Mouse (Mus musculus): Measurements from ENCODE around the gene Msn.
"Not testable (repeated sequence)": the region's sequence is repeated elsewhere in the genome, so short reads cannot be mapped to it uniquely, and the experiment has no call there.

The Msn gene

DNA sequence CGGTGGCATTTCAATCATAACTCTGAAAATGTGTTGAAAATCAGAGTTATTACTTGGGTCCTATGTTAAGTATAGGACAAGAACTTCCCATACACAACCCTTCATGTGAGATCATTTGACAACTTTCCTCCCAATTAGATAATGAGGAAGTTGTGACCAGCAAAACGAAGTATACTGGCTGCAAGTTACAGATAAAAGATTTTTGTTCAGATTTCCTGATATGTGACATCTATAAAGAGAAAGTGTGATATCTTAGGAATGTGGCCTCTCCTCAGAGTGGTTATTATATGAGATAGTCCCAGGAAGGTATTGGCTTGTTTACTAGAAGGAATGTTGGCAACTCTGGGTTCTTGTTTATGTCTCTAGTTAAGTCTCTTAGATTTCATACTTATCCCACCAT is 52.4 kb downstream of the Msn start:
- no peak for DNase-seq

DNA sequence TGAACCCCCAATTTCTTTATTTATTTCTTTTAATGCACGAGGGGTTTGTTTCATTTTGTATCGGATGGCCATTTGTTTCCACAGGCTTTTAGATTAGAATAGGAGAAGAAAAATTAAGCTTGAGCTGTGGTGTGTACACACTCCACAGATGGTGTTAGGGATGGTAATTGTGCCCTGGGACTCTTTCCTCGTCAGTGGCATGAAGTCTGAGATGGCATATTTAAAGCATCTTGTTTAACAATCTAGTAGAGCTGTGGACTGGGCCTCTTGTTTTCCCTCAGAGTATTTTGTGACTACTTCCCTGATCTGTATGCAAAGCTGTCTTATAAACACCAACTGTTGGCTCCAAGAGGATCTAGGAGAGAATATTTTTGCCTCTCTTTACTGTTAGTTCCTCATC is 57.5 kb downstream of the Msn start:
- DNase-seq, result no peak

DNA sequence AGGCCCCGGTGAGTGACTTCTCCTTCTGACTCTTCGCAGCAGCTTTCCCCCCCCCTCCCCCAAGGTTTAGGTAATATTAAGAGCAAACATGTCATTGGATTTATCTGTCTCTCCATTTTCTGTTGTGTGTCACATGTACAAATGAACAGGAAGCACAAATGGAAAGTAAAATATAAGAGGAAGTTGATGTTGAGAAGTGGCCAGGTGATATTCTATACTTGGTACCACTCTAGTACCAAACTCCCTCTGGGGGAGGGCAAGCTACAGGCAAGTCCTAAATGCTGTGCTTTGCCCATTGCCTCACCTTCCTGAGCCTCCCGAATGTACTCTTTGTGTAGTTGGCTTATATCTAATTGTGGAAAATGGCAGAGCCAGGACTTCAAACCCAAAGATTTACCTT is 62.1 kb downstream of the Msn start:
- DNase-seq, result no peak

DNA sequence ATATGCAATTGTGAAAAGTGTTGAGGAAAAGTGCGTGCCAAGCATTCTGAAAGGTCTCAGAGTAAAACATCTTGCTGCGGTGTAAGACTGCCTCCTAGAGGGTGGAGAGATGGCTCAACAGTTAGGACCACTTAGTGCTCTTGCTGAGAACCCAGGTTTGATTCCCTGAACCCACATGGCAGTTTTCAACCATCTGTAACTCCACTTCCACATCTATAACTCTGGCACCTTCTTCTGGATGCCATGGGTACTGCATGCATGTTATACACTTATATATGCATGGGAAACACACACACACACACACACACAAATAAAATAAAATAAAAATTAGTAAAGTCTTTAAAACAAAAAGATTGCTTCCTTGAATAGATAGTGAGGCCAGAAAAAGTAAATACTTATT is 66.7 kb downstream of the Msn start:
- DNase-seq, result no peak

DNA sequence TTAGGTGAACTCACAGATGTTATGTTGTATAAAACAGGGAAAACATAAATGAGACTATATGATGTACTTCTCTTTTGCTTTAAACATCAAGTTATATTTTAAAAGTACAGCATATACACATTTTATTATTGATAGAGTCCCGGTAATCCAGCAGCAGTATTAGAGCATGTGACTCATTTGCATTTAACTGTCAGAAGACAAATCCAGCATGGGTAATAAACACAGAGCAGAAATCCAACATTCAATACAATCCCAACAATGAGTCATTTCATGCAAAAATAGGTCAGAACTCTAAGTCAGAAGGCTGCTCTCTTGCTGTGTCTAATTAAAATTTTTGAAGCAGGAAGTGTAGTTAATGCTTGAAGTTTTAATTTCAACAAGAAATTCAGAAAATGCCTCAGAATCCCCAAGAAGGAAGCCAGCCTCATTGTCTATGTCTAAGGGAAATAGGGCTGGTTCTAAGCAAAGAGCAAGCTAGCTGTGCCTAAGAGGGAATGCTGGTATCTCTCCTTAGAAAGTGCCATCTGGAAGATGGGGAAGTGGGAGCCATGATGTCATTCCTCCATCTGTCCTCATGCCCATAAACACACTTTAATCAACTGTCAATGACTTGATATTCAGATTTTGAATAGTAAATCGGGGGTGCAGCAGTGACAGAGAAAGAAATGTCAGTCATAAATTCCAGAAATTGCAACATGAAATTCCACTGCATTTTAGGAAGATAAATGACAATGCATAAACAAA is 76.0 kb downstream of the Msn start:
- no peak for DNase-seq

DNA sequence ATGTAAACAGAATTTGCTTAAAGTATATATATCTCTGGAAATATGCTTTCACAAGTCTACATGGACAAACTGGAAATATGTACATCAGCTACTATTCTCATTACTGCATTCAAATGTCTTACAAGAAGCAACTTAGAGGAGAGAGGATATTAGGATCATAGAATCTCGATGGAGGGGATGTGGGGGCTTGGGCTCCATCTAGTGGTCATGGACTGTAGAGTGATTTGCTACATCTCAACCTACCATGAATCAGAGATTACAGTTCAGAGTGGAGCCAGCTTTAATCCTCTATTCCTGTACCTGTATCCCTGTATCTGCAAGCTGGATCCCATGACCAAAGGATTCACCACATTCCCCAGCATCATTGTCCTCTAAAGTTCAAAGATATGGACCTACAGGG is 82.6 kb downstream of the Msn start:
- no peak for DNase-seq

DNA sequence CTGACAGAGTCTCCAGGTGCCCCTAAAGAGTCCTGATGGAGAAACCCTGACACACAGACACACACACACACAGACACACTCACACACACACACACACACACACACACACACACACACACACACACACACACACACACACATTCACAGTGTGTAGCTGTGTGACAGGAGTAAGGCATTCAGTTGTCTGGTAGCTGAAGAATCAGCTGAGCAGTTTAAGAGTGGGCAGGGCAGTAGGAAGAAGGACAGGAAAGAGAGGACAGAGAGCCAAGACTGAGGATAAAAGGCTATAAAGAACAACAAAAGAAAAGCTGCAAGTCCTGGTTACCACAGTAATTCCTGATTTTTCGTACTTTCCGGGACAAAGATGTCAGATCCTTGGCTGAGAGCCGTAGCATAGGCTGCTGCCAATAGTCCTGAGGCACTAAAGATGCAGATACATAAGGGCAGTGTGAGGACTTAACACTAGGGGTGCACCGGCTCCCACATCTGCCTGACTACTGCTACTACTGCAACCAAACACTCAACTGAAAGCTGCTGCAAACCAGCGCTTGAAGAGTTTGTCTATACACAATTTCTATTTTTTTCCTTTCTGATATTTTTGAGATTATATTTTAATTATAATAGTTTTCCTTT is 88.4 kb downstream of the Msn start:
- DNase-seq, result no peak

DNA sequence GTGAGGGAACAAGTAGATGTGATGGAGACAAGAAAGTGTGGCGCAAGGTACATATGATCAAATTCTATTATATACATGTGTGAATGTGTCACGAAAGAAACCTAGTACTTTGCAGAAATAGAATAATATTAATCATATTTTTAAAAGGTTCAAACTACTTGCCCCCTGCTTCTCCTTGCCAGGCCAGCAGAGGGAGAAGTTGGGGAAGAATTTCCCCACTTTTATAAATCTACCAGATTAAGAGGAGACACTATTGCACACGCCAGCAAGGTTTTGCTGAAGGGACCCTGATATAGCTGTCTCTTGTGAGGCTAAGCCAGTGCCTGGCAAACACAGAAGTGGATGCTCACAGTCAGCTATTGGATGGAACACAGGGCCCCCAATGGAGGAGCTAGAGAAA is 109.3 kb downstream of the Msn start:
- DNase-seq, result not testable (repeated sequence)

DNA sequence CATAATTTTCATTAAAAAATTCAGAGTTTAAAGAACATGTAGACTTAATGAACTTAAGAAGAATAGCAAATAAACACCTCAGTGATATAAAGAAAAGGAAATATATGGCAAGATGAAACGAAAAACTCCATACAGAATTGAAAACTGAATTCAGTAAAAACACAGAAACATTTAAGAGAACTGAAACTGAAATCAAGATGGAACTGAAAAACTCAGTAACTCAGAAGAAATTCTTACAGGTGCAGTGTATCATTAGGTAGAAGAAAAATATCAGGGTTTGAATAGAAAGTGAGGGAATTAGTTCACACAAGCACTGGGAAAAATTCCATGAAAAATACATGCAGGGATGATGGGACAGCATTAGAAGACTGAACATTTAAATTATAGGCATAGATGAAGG is 111.0 kb downstream of the Msn start:
- DNase-seq, result no peak

DNA sequence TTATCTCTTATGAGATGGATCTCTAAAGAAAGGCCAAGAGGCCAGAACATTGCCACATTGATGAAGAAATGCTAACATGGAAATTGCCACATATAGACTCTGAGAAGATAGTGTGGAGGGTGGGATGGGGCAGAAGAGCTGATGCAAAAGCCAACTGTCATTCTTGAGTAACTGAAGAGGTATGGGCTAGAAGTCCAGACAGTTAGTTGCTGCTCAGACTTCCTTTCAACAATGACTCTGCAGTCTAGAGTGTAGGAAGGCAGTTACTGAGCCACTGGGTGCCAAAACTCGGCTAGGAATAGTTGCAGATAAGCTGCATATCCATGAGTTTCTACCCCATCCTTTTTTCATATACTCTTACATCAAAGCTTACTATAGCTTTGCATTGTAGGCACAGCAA is 122.2 kb downstream of the Msn start:
- DNase-seq, result no peak

Data from heart, adult 11 months (tissue).